Mouse (Mus musculus): ENCODE data around the gene Kxd1. TPM values are rescaled to one million over a fixed set of nuclear protein-coding genes. Genes with fewer than 3 reads are reported as not detected.
"Not testable (repeated sequence)": the region's sequence is repeated elsewhere in the genome, so short reads cannot be mapped to it uniquely, and the experiment has no call there.

Gene Kxd1
- total RNA-seq, 2 experiments from 2014 or later, result 40.6 to 45.6 TPM

DNA sequence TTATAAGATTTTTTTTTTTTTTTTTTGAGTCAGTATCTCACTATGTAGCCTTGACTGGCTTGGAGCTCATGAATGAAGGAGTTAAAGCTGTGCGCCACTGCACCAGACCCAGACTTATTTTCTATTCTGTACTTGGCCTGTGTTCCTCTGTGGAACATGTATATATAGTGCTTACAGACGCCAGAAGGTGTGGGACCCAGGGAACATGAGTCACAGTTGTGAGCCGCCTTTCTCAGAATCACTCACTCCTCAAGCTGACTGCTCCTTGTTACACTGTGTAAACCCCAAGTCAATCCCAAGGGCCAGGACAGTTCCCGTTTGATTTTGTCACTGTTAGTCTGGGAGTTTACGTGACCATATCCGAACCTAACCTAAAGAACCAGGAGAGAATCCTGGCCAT is 8.7 kb downstream of the Kxd1 start:
- no peak for DNase-seq (ENCODE audit: low spot score in 2 of 2)

DNA sequence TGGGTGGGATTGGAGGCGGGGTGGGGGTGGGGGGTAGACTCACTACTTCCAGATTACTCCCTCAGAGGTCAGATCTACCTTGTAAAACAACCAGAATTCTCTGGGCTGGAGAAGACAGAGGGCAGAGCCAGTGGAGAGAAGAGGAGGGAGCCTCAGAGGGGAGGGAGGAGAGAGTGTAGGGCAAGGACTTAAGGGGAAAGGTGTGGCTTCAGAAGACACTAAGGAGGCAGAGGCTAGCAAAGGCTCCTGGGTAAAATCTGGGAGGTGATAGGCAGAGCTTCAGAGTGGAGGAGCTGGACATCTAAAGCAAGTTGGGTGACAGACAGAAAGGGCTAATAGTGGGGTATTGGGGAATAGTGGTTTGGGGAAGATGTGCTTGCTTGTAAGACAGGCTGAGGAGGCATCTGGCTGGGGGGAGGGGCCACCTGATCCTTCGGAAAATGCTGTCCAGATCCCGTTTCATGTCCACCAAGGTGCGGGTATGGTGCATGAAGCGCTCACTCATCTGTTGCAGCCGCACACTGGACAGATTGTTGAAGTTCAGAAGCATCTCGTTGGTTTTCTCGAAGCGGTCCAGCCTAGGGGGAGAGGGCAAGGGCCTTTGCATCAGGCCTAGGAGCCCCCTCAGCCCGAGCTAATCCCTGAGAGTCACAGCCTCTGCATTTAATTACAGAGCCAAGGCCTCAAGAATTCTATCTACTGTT is 9.7 kb downstream of the Kxd1 start:
- no peak for DNase-seq (ENCODE audit: low spot score in 2 of 2)

DNA sequence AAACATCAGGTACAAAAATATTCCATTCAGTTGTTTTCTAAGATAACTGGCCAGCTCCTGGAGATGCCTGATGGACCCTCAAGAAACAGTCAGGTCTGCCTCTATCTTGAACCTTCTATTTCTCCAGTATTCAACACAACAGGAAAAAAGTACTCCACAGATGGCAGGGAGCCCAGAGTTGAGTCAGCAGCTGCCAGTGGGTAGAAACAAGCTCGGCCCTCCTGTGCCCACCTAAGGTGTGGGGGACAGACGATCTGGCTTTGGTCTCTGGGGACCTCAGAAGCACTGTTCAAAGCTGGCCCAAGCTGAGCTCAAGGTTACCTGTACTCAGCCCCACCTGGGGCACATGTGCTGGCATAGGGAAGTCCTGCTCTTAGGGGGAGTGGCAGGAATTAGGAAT is 14.3 kb downstream of the Kxd1 start:
- peak in 1 of 2 experiments; percentile 51 for DNase-seq (ENCODE audit: low spot score in 2 of 2)

DNA sequence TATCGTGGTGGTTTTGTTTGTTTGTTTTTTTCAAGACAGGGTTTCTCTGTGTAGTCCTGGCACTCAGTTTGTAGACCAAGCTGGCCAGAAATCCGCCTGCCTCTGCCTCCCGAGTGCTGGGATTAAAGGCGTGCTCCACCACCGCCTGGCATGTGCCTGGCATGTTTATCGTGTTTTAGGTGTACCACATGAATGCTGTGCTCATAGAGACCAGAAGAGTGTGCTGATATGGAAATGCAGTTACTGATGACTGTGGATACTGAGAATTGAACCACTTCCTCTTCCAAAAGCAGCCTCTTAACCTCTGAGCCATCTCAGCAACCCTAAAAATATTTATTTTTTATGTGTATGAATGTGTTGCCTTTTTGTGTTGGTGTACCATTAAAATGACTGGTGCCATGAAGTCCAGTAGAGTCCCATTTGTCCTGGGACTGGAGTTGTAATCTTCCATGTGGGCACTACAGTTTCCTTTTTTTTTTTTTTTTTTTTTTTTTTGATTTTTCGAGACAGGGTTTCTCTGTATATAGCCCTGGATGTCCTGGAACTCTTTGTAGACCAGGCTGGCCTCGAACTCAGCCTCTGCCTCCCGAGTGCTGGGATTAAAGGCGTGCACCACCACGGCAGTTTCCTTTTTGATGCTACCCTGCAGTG is 15.4 kb downstream of the Kxd1 start:
- no peak for DNase-seq (ENCODE audit: low spot score in 2 of 2)

GRCm38 (mm10) chr8:70511770-70512169 is 16.0 kb downstream of the Kxd1 start:
- DNase-seq (ENCODE audit: low spot score in 2 of 2), result no peak

DNA sequence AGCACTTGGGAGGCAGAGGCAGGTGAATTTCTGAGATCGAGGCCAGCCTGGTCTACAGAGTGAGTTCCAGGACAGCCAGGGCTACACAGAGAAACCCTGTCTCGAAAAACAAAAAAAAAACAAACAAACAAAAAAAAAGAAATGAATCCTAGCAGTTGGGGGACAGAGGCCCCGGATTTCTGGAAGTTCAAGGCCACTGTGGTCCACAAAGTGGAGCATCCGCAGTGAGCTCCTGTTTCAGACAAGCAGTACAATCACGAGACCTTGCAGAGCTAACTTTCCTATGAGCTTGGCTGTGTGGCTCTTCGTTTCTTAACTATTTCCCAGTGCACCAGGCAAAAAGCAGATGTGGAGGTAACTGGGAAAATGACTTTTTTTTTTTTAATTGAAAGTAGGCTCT is 16.6 kb downstream of the Kxd1 start:
- not testable (repeated sequence) for DNase-seq (ENCODE audit: low spot score in 2 of 2)

DNA sequence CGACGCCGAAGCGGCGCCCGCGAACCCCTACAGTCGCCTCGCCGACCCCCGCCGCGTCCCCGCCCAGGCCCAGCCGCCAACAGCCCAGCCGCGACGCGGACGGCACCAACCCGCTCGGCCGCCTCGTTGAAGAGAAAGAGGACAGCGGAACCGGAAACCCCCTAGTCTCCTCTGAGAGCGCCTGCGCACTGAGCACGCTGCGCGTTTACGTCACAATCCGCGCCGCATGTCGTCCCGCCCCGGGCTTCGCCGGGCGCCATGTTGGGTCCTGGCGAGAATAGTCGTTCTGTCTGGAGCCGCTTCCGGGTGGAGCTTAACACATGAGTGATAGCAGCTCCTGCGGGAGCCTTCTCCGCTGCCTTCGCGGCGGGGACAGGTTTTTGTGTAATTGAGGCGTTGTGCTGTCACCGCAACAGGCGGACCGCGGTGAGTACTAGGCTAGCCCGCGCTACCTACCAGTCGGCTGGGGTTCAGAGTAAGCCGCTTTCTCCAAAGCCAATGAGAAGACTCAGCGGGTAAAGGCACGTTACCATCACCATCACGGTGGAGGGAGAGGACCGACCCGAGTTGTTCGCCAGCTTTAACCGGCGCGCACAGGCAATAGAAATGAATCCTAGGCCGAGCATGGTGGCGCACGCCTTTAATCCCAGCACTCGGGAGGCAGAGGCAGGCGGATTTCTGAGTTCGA is 17.4 kb downstream of the Kxd1 start, which contains the start of gene Uba52:
Gene Uba52 (minus strand): TSS at position 574 of the 688 bp plus-strand sequence.
- DNase-seq (ENCODE audit: low spot score in 2 of 2), result peak; percentile 98

GRCm38 (mm10) chr8:70509281-70509952 is 18.3 kb downstream of the Kxd1 start:
- DNase-seq (ENCODE audit: low spot score in 2 of 2), result no peak

DNA sequence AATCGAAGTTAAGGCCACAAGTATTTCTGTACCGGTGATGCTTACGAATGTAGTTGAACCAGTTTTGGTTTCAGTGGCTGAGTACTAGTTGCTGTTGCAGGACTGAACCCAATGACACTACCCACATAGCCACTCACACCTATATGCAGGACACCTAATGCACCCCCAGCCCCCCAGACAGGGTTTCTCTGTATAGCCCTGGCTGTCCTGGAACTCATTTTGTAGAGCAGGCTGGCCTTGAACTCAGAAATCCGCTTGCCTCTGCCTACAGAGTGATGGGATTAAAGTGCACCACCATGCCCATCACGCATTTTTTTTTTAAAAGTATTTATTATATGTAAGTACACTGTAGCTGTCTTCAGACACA is 20.7 kb downstream of the Kxd1 start:
- DNase-seq (ENCODE audit: low spot score in 2 of 2), result no peak

DNA sequence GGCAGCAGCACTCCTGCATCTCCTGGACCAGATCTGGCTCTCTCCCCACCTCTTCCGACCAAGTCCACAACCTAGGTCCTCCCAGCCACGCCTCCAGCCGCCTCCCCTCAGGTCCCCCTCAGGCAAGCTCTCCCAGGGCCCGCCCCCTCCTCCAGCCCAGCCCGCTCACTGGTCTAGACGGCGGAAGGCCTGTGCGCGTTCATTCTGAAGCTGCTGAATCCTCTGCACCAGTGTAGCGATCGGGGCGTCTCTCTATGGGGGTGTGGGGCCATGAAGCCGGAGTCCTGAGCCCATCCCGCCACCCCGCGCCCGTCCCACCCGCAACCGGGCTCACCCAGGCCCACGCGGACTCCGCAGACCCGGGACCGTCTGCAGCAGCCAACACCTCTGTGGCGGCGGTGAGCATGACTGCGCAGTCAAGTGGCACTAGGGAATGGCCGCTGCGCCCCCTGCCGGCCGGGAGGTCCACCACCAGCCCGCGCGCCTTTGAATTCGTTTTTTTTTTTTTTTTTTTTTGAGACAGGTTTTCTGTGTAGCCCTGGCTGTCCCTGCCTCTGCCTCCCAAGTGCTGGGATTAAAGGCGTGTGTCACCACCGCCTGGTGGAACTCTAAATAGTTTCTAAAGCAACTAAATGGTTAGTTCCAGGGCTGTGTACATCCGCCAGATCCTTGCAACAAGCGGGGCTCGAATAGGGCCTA is 21.3 kb downstream of the Kxd1 start, which contains the start of gene Rex1bd:
Gene Rex1bd (minus strand): TSS at position 425 of the 699 bp plus-strand sequence.
- peak; percentile 90 to 97 for DNase-seq (ENCODE audit: low spot score in 2 of 2)

- DNase-seq (ENCODE audit: low spot score in 2 of 2), result peak in 1 of 2 experiments; percentile 35
Observed at GRCm38 (mm10) chr8:70505698-70506327, 21.9 kb downstream of the Kxd1 start.

DNA sequence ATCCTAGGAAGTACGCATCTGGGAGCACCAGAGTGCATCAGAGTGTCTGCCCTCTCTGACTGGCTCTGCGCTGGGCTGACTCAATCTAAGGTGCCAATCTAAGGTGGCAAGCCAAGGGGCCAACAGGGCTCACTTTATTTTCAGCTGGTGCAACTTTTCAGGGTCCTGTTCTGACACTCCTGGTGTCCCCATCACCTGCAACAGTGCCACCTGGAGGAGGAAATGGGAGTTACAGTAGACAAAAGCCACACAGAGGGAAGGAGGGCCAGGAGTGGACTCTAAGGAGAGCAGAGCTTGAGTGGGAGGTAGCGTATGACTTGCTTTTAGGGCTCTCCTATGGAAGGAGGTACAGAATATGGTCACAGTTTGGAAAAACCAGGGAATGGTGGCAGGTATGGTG is 22.9 kb downstream of the Kxd1 start:
- DNase-seq (ENCODE audit: low spot score in 2 of 2), result peak; percentile 64 to 85

DNA sequence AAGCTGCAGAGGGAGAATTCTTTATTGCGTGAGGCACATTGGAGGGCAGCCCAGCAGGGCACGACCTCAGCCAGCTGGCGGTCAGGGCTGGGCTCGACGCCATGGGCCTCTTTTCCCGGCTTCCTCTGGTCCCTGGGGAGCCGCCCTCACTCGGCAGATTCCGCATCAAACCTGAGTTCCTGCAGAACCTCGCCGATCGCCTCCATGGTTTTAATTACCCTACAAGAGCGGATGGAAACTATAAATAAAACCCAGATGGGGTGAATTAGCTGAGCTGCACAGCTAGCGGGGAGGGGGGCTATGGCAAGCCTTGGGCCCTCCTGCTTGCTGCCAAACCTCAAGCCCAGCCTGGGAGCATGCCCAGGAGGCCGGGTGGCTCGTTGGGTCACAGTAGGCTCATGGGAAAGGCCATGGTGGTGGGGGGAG is 23.5 kb downstream of the Kxd1 start:
- peak in 1 of 2 experiments; percentile 57 for DNase-seq (ENCODE audit: low spot score in 2 of 2)

DNA sequence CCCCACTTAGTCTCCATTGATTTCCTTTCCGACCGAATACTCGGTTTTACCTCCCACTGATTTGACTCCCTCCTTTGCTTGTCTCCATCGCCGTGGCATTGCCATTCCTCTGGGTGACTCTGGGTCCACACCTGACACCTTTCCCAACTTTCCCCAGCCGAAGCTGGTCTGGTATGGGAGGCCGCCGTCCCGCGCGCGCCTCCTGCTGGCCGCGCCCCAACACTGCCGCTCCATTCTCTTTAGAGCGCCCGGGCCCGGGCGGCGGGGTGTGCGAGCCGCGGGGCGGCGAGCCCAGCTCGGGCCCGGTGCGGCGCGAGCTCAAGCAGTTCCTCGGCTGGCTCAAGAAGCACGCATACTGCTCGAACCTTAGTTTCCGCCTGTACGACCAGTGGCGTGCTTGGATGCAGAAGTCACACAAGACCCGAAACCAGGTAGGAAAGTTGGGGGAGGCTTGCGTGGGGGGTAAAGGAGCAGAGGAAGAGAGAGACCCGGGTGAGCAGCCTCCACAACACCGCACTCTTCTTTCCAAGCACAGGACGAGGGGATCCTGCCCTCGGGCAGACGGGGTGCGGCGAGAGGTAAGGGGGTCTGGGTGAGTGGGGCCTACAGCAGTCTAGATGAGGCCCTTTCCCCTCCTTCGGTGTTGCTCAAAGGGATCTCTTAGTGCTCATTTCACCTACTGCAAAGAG is 24.6 kb downstream of the Kxd1 start:
- DNase-seq (ENCODE audit: low spot score in 2 of 2), result peak in 1 of 2 experiments; percentile 65

DNA sequence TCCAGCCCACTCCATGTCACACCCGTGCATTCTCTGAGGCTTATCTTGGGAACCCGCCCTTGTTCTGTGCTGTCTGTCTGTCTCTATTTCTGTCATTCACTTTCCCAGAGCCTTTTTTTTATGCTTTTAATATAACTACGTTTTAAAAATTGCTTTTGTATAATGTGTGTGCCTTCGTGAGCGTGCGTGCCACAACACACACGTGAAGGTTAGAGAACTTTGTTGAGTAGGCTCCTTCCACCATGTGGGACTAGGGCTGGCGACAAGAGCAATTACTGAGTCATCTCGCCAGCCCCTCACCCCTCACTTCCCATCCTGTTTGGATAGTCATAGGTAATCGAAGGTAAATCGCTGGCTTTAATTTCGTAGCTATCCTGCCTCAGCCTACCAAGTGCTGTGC is 25.2 kb downstream of the Kxd1 start:
- no peak for DNase-seq (ENCODE audit: low spot score in 2 of 2)

GRCm38 (mm10) chr8:70501820-70502529 is 25.8 kb downstream of the Kxd1 start:
- no peak for DNase-seq (ENCODE audit: low spot score in 2 of 2)

GRCm38 (mm10) chr8:70500386-70501301 is 27.1 kb downstream of the Kxd1 start:
- no peak for DNase-seq (ENCODE audit: low spot score in 2 of 2)

DNA sequence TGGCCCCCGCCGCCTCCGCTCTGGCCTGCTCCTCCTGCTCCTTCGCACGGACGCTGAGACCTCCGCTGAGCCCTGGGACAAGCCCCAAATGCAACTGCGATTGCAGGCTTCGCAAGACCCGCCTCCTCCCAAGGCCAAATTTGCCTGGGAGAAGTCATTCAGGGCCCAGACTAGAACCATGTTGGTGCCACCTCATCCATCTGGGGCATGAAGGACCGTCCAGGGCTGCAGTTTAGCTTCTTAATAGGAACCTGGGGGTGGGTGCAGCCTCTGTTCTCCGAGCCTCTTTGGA is 32.0 kb downstream of the Kxd1 start:
- DNase-seq (ENCODE audit: low spot score in 2 of 2), result no peak
